ENCODE assay signal across 26 mouse cellular contexts in genomic region chr3:37154396-37154795, GRCm38 (mm10). TPM values are rescaled to one million over a fixed set of nuclear protein-coding genes. Genes with fewer than 3 reads are reported as not detected.
A peak's percentile ranks its signal among the peaks of the same experiment; 100 is the strongest.
DNase-seq lines count a peak whose midpoint lies in the region; ATAC-seq and TF ChIP-seq lines count a peak whose summit lies in the region.
"Had no signal": no experiment of that assay in that cellular context is flagged by ENCODE, and none has a peak within 500 bp of the region (broad histone marks: within the 10 kb centered on the region; RNA-seq: fewer than 3 reads in every experiment).

No protein-coding gene starts in this region.

- no peak overlapping the region for H3K4me2 ChIP-seq in heart, postnatal 0 days (ENCODE audit: low read depth, low read length)
- H3K4me2 ChIP-seq in heart, embryonic 11.5 days = no peak overlapping the region
- no peak overlapping the region for H3K4me2 ChIP-seq in liver, postnatal 0 days (ENCODE audit: low read depth, low read length)
- H3K4me2 ChIP-seq in midbrain, embryonic 15.5 days = no peak overlapping the region
- H3K4me2 ChIP-seq: forebrain, embryonic 12.5 days; limb, embryonic 12.5 days had no signal

- TF ChIP-seq EP300 in heart, postnatal 0 days (IDR thresholded peaks at IDR 0.05; ENCODE audit: low read depth) = no peak
- TF ChIP-seq EP300 in liver, postnatal 0 days (IDR thresholded peaks at IDR 0.05; ENCODE audit: low read depth) = no peak

- no peak overlapping the region for H3K27ac ChIP-seq in heart, postnatal 0 days (ENCODE audit: low read depth)
- no peak overlapping the region for H3K27ac ChIP-seq in heart, embryonic 11.5 days (ENCODE audit: low read depth, low read length)
- H3K27ac ChIP-seq in liver, postnatal 0 days (ENCODE audit: low read depth) = no peak overlapping the region
- no peak overlapping the region for H3K27ac ChIP-seq in midbrain, embryonic 15.5 days
- H3K27ac ChIP-seq: forebrain, embryonic 12.5 days; gastrocnemius, adult 2 months; hindbrain, postnatal 0 days; limb, embryonic 12.5 days had no signal

- H3K36me3 ChIP-seq in heart, postnatal 0 days (replicated peaks; ENCODE audit: control insufficient read depth, insufficient read depth, low read length) = no peaks in the 10 kb centered on the region
- no peaks in the 10 kb centered on the region for H3K36me3 ChIP-seq in heart, embryonic 11.5 days (ENCODE audit: control insufficient read depth, insufficient read depth, low read length)
- H3K36me3 ChIP-seq in liver, postnatal 0 days (replicated peaks; ENCODE audit: insufficient read depth, low read length) = no peaks in the 10 kb centered on the region
- no peaks in the 10 kb centered on the region for H3K36me3 ChIP-seq in midbrain, embryonic 15.5 days (replicated peaks)
- H3K36me3 ChIP-seq: forebrain, embryonic 12.5 days; limb, embryonic 12.5 days had no signal

- no peak overlapping the region for H3K4me3 ChIP-seq in heart, postnatal 0 days (ENCODE audit: low read depth, low read length)
- no peak overlapping the region for H3K4me3 ChIP-seq in heart, embryonic 11.5 days (ENCODE audit: low read depth, low read length)
- no peak overlapping the region for H3K4me3 ChIP-seq in liver, postnatal 0 days (ENCODE audit: low read depth, low read length)
- no peak overlapping the region for H3K4me3 ChIP-seq in midbrain, embryonic 15.5 days
- H3K4me3 ChIP-seq: forebrain, embryonic 12.5 days; gastrocnemius, adult 2 months; limb, embryonic 12.5 days; megakaryocyte, embryonic 14.5 days had no signal

- H3K9me3 ChIP-seq in heart, postnatal 0 days (replicated peaks; ENCODE audit: control insufficient read depth, low read length) = no peaks in the 10 kb centered on the region
- no peaks in the 10 kb centered on the region for H3K9me3 ChIP-seq in heart, embryonic 11.5 days (replicated peaks; ENCODE audit: control insufficient read depth, low read length)
- no peaks in the 10 kb centered on the region for H3K9me3 ChIP-seq in liver, postnatal 0 days (ENCODE audit: low read length)
- no peaks in the 10 kb centered on the region for H3K9me3 ChIP-seq in midbrain, embryonic 15.5 days
- H3K9me3 ChIP-seq: forebrain, embryonic 12.5 days; limb, embryonic 12.5 days; megakaryocyte, embryonic 14.5 days had no signal

- DNase-seq in heart, postnatal 0 days (ENCODE audit: low spot score) = no peak
- DNase-seq in MEL-GATA-1-ER (ENCODE audit: extremely low read depth, low read depth) = peak; percentile 27
- peak; percentile 52 for DNase-seq in liver
- DNase-seq in liver, postnatal 0 days = no peak
- DNase-seq: adrenal gland, adult 2 months; cerebellum, adult 9-11 months; gastrocnemius, adult 2 months; kidney, adult 8-10 months; kidney, postnatal 4 days; right cerebral cortex, postnatal 25 days; thymus, adult 2 months had no signal

- H3K4me1 ChIP-seq in heart, postnatal 0 days (ENCODE audit: control insufficient read depth, insufficient read depth) = peaks cover 4% of the 10 kb centered on the region; the same call in 1 of the 2 replicates
- H3K4me1 ChIP-seq in heart, embryonic 11.5 days (ENCODE audit: control insufficient read depth, insufficient read depth, low read length) = peaks cover 8% of the 10 kb centered on the region; the same call in 1 of the 2 replicates
- 0 out of 2 replicates have a peak, but pooled peaks cover 5% of the 10 kb centered on the region for H3K4me1 ChIP-seq in liver, postnatal 0 days (ENCODE audit: insufficient read depth)
- no peaks in the 10 kb centered on the region for H3K4me1 ChIP-seq in midbrain, embryonic 15.5 days
- H3K4me1 ChIP-seq: forebrain, embryonic 12.5 days; limb, embryonic 12.5 days had no signal

- WGBS in heart, postnatal 0 days = 22% methylated on average over 7 of the region's 7 CpGs
- WGBS in heart, embryonic 11.5 days (ENCODE audit: insufficient replicate concordance) = 22% methylated on average over 7 of the region's 7 CpGs
- WGBS in liver, postnatal 0 days (ENCODE audit: insufficient replicate concordance) = 56% methylated on average over 7 of the region's 7 CpGs
- 80% methylated on average over 7 of the region's 7 CpGs for WGBS in midbrain, embryonic 15.5 days

- H3K9ac ChIP-seq in heart, postnatal 0 days (replicated peaks; ENCODE audit: low read depth, low read length) = no peak overlapping the region
- H3K9ac ChIP-seq in heart, embryonic 11.5 days (ENCODE audit: low read depth, low read length) = no peak overlapping the region
- H3K9ac ChIP-seq in liver, postnatal 0 days (replicated peaks) = no peak overlapping the region
- no peak overlapping the region for H3K9ac ChIP-seq in midbrain, embryonic 15.5 days
- H3K9ac ChIP-seq: forebrain, embryonic 12.5 days; limb, embryonic 12.5 days had no signal

- ATAC-seq in heart, postnatal 0 days (ENCODE audit: insufficient read depth, low read depth) = 0 out of 2 replicates have a peak, but pooled peaks have one; percentile 41
- ATAC-seq in heart, embryonic 11.5 days (replicated peaks; ENCODE audit: insufficient number of reproducible peaks, low FRiP score, low TSS enrichment) = no peak; the same call in 1 of the 2 replicates
- ATAC-seq in liver, postnatal 0 days = peak; percentile 30; the same call in 1 of the 2 replicates
- no peak for ATAC-seq in cerebellum, adult (ENCODE audit: insufficient number of reproducible peaks, low FRiP score, low TSS enrichment)
- ATAC-seq in midbrain, embryonic 15.5 days (replicated peaks) = no peak
- ATAC-seq: hindbrain, postnatal 0 days had no signal

- TF ChIP-seq CTCF in heart, postnatal 0 days (IDR thresholded peaks at IDR 0.05; ENCODE audit: low read depth) = peak; percentile 12; the same call in 1 of the 2 replicates
- TF ChIP-seq CTCF in liver, postnatal 0 days (IDR thresholded peaks at IDR 0.05; ENCODE audit: low read depth) = no peak

- no peaks in the 10 kb centered on the region for H3K27me3 ChIP-seq in heart, postnatal 0 days (ENCODE audit: control insufficient read depth, insufficient read depth, low read length)
- no peaks in the 10 kb centered on the region for H3K27me3 ChIP-seq in heart, embryonic 11.5 days (ENCODE audit: control insufficient read depth, insufficient read depth, low read length)
- no peaks in the 10 kb centered on the region for H3K27me3 ChIP-seq in liver, postnatal 0 days (ENCODE audit: insufficient read depth, low read length)
- no peaks in the 10 kb centered on the region for H3K27me3 ChIP-seq in midbrain, embryonic 15.5 days (replicated peaks)
- H3K27me3 ChIP-seq: forebrain, embryonic 12.5 days; limb, embryonic 12.5 days had no signal

RNA-seq across cellular contexts. Expression of gene Il2, which starts 28.6 kb away (rescaled TPM):
- total RNA-seq in heart, postnatal 0 days (2014; rRNA removed; ENCODE audit: low replicate concordance) = not detected in 2 replicates
- 0.42 and 0.54 TPM in 2 replicates for polyA plus RNA-seq in heart, postnatal 0 days (2015; fragmentation: Nextera tagmentation; extraction: Ambion mirVana)
- 0.29 and 0.34 TPM in 2 replicates for polyA plus RNA-seq in heart, embryonic 11.5 days (2014; fragmentation: Nextera tagmentation; extraction: Ambion mirVana)
- 0.13 TPM in 1 of 2 replicates, not detected in the other for polyA plus RNA-seq in liver, postnatal 0 days (2015; fragmentation: Nextera tagmentation; extraction: Ambion mirVana)
- 0.15 and 0.46 TPM in 2 replicates for polyA plus RNA-seq in midbrain, embryonic 15.5 days (2015; fragmentation: Nextera tagmentation; extraction: Ambion mirVana)
- total RNA-seq: adrenal gland, adult 2 months; gastrocnemius, adult 2 months; granulocyte monocyte progenitor cell, adult 5-6 weeks; hematopoietic stem cell, adult 5-6 weeks; hindbrain, postnatal 0 days; layer of hippocampus, postnatal 10 days; left cerebral cortex, adult 8-10 months; midbrain, postnatal 0 days; neutrophil, adult 5-6 weeks had no signal
- polyA plus RNA-seq: adrenal gland, adult 2 months; C2C12; spleen, adult 2 months; thymus, adult 2 months had no signal

Comparison
In these comparisons a context has a peak if more than half of its experiments do, and no peak if none do; other contexts are left out.
1. ATAC-seq: peak in heart, postnatal 0 days (single experiment) and liver, postnatal 0 days (single experiment); none in heart, embryonic 11.5 days (single experiment), cerebellum, adult (single experiment) and midbrain, embryonic 15.5 days (single experiment).
2. DNase-seq: peak in MEL-GATA-1-ER (single experiment) and liver (single experiment); none in heart, postnatal 0 days (single experiment) and liver, postnatal 0 days (single experiment).